Mouse (Mus musculus): ENCODE measurements around the gene Olfr1099.

The Olfr1099 gene

DNA sequence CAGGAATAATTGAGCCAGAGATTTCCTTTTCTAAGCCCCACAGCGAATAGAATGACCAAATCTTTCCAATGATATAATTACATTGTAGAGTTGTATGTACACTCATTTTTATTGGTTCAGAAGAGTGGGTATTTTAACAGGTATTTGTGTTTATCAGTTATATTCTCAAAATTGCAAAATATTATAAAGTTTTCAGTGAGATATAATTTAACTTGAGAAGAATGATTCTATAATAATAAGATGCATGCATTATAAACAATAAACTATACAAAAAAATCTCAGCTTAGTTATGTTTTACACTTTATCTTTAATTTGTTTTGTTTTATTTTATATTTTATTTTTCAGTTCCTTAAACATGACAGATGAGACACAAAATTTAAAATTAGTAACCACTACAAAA lies at the start of gene Olfr1099:
Gene Olfr1099 (minus strand): TSS at position 101 of the 400 bp plus-strand sequence.
- no peak for DNase-seq (ENCODE audit: low read depth, low spot score)

DNA sequence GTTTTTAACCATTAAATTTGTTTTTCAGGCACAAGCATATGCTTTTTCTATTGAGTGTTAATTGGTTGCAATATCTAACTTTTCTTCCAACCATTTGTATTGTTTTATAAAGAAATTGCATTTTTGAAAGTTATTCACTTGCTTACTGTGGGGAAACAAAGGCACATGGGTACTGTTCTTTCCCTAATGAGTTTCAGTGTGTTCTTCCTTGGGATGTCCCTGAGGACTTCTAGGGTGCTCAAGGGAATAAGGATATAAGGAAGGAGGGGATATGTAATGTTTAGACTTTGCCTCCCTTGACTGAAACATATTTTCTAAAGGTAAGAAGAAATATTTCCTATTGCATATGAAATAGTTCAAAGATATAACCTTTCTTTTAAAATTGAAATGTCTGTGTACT lies 37.6 kb upstream of the Olfr1099 start, which contains the start of gene Olfr1102:
Gene Olfr1102 (plus strand): TSS at position 301 of the 400 bp plus-strand sequence.
- DNase-seq (ENCODE audit: low read depth, low spot score) = no peak

DNA sequence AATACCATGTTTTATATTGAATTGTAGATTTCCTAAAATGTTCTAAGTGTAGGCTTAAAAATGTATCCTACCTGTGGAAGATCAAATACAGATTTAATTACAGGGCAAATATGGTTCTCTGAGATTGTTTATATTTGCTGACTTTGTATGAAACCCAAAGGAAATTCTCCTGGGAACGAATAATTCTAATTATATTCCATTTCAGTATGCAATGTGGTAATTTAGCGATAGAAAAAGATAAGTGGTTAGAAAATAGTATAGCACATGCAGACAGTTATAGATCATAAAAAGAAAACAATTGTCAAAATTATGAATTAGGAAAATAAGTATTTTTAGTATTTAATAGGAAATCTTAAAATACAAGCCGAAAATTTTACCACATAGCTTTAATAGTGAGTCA lies 30.6 kb upstream of the Olfr1099 start, which contains the start of gene Olfr1101:
Gene Olfr1101 (minus strand): TSS at position 101 of the 400 bp plus-strand sequence.
- DNase-seq (ENCODE audit: low read depth, low spot score) = no peak

DNA sequence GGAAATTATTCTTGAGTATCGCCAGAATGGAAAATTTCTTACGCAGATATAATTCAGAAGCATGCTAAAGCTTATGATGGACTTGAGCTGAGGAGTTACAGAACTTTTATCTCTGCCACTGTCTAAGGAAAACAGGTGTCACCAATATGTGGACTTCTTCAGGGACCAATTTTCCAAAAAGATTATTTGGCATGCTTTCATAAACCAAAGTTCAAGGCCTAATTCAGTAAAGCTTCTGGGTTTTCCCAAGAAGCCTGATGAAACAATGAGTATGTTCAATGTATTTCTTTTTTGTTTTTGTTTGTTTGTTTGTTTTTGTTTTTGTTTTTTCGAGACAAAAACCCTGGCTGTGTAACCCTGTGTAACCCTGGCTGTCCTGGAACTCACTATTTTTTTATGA lies 19.4 kb upstream of the Olfr1099 start, which contains the start of gene Olfr1100:
Gene Olfr1100 (minus strand): TSS at position 101 of the 400 bp plus-strand sequence.
- DNase-seq (ENCODE audit: low read depth, low spot score) = no peak

DNA sequence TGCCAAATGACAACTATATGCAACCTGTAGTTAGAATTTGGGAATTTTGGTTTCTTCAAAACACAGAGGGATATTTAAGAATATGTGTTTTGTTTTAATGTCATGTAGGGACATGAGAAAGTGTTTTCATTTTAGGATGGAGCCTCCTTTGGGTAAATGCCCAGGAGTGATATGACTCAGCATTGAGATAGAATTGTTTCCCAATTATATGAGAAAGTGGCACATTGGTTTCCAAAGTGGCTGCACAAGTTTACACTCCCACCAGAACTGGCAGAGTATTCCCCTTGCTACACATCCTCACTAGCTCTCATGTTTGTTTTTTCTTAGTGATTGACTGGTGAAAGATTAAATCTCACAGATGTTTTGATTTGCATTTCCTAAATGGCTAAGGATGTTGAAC lies 33.9 kb downstream of the Olfr1099 start:
- peak; percentile 38 for DNase-seq (ENCODE audit: low read depth, low spot score)

DNA sequence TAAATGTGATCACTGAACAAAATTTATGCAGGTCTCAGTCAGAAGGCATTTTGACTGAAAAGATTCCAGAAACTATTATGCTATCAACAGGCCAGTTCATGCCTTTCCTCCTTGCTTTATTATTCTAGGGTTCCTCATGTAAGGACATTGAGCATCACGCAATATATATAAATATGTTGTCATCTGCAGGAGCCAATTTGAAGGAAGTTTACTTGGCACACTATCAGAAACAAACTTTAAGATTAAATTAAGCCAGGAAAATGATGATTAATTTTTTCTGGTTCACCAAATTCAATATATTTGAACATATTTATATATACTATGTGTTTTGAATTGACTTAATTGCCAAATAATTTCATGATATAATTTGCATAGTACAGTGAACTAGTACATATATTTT lies 36.0 kb downstream of the Olfr1099 start, which contains the start of gene Olfr1098:
Gene Olfr1098 (minus strand): TSS at position 101 of the 400 bp plus-strand sequence.
- no peak for DNase-seq (ENCODE audit: low read depth, low spot score)

DNA sequence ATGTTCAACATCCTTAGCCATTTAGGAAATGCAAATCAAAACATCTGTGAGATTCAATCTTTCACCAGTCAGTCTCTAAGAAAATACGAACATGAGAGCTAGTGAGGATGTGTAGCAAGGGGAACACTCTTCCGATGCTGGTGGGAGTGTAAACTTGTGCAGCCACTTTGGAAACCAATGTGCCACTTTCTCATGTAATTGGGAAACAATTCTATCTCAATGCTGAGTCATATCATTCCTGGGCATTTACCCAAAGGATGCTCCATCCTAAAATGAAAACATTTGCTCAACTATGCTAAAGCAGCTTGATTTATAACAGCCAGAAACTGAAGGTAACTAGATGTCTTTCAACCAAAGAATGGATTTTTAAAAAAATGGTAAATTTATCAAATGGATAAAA lies 54.8 kb downstream of the Olfr1099 start:
- DNase-seq (ENCODE audit: low read depth, low spot score) = peak; percentile 23
